11 mouse cellular contexts compared by ENCODE assay signal in the genomic region with DNA sequence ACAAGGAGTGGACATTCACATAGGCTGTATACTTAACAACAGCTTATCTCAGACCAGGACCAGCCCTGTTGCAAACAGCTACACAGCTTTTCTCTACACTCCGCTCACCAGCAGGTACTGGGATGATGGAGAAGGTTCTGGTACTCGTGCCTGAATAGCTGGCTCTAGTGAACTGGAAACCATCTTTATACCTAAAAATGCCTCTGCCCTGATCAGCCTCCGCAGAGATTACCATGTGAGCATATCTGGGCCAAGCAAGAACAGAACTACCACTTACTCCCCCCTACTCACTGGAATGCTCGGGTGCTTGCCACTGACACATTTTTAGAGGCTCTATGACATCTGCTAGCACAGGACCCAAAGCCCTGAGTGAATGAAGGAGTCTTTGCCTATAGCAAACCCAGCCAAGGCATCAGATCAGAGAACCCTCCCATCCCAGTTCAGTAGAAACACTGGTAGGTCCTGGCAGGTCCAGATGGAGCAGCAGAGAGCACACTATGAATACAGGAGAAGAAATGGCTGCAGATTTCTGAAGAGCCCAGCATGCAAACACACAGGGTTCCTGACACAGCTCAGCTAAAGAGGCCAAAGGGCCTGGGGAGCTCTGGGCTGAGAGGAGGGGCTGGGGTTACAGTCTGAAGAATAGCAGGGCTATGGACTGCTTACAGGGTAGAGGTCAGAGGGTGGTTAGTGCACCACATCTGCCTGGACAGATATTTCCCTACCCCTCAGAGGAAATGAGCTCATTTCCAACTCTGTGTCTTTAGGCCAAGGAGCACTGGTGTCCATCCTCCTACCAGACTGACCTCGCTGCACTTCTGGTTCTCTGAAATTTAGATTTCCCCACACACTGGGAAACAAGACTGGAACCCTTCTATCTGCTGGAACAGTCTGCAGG. TPM values are rescaled to one million over a fixed set of nuclear protein-coding genes. Genes with fewer than 3 reads are reported as not detected.
DNase-seq lines count a peak whose midpoint lies in the region; ATAC-seq and TF ChIP-seq lines count a peak whose summit lies in the region.
"Had no signal": no experiment of that assay in that cellular context is flagged by ENCODE, and none has a peak within 500 bp of the region (broad histone marks: within the 10 kb centered on the region; RNA-seq: fewer than 3 reads in every experiment).

No protein-coding gene starts in this region.

- ATAC-seq in cerebellum, adult (ENCODE audit: insufficient number of reproducible peaks, low FRiP score, low TSS enrichment) = peak; percentile 45; the same call in 1 of the 2 replicates
- 0 out of 2 replicates have a peak, but pooled peaks have one; percentile 27 for ATAC-seq in liver, embryonic 14.5 days (ENCODE audit: insufficient read depth)

- H3K9ac ChIP-seq in liver, embryonic 14.5 days (replicated peaks) = no peak overlapping the region

- peaks cover 7 to 17% of the 10 kb centered on the region in 2 experiments for H3K4me1 ChIP-seq in liver, embryonic 14.5 days (replicated peaks; ENCODE audit: control insufficient read depth in 2 of 2, insufficient read depth in 2 of 2, low read length in 1 of 2)

- no peaks in the 10 kb centered on the region for H3K36me3 ChIP-seq in liver, embryonic 14.5 days (replicated peaks; ENCODE audit: control insufficient read depth, insufficient read depth, low read depth)

- no peaks in the 10 kb centered on the region for H3K27me3 ChIP-seq in liver, embryonic 14.5 days (ENCODE audit: control insufficient read depth, insufficient read depth, low read length)

- 71% methylated on average over 5 of the region's 5 CpGs for WGBS in liver, embryonic 14.5 days (ENCODE audit: insufficient replicate concordance)

- H3K4me3 ChIP-seq in layer of hippocampus, adult 2 months = no peak overlapping the region
- H3K4me3 ChIP-seq in liver, embryonic 14.5 days (ENCODE audit: insufficient read depth in 1 of 2, low read depth in 2 of 2, low read length in 2 of 2) = no peak overlapping the region

- H3K27ac ChIP-seq in layer of hippocampus, adult 2 months = peak overlapping the region; percentile 82
- no peak overlapping the region for H3K27ac ChIP-seq in liver, embryonic 14.5 days

- TF ChIP-seq EP300 in liver, embryonic 14.5 days (IDR thresholded peaks at IDR 0.05; ENCODE audit: low read depth) = no peak

- H3K9me3 ChIP-seq in liver, embryonic 14.5 days (ENCODE audit: control insufficient read depth, low read length) = no peaks in the 10 kb centered on the region

- no peak for DNase-seq in cerebellum, adult 8-10 months
- DNase-seq in layer of hippocampus, adult 2 months (ENCODE audit: low spot score in 2 of 2) = no peak
- DNase-seq in layer of hippocampus, postnatal 14 days (ENCODE audit: low spot score in 2 of 2) = no peak
- peak; percentile 50 to 62 for DNase-seq in cerebellum, postnatal 25 days
- DNase-seq in liver, embryonic 14.5 days (ENCODE audit: low read depth in 3 of 3, low spot score in 3 of 3) = no peak
- DNase-seq in right cerebral cortex, postnatal 4 days = no peak
- DNase-seq in urinary bladder, postnatal 36 days (ENCODE audit: low spot score in 2 of 2) = no peak
- DNase-seq: B cell, adult 2 months; layer of hippocampus, adult 9-11 months; right cerebral cortex, postnatal 25 days had no signal

- TF ChIP-seq CTCF in layer of hippocampus, adult 2 months (conservative IDR thresholded peaks at IDR 0.05) = peak; percentile 64
- TF ChIP-seq CTCF in liver, embryonic 14.5 days (IDR thresholded peaks at IDR 0.05; ENCODE audit: low read depth) = 0 out of 2 replicates have a peak, but pooled peaks have one; percentile 10

- no peak overlapping the region for H3K4me2 ChIP-seq in liver, embryonic 14.5 days (ENCODE audit: low read depth)

RNA-seq across cellular contexts. Expression of a gene that starts 14.3 kb away (rescaled TPM):
- 10 to 100 TPM; 42.3 to 54.8 TPM for total RNA-seq in layer of hippocampus, adult 2 months (2021)
- total RNA-seq in layer of hippocampus, postnatal 14 days (2021) = 10 to 100 TPM; 26.4 to 27.2 TPM
- 12.9 and 14.7 TPM in 2 replicates for polyA plus RNA-seq in liver, embryonic 14.5 days (2012; rRNA removed)
- polyA plus RNA-seq in liver, embryonic 14.5 days (2014; fragmentation: Nextera tagmentation; extraction: Ambion mirVana) = 20.0 and 22.2 TPM in 2 replicates

RNA-seq across cellular contexts. Expression of a gene that starts 53.1 kb away (rescaled TPM):
- 10 to 100 TPM; 35.8 to 38.6 TPM for total RNA-seq in layer of hippocampus, adult 2 months (2021)
- 10 to 100 TPM; 30.8 to 36.3 TPM for total RNA-seq in layer of hippocampus, postnatal 14 days (2021)
- polyA plus RNA-seq in liver, embryonic 14.5 days (2012; rRNA removed) = 5.1 and 13.1 TPM in 2 replicates
- polyA plus RNA-seq in liver, embryonic 14.5 days (2014; fragmentation: Nextera tagmentation; extraction: Ambion mirVana) = 19.0 and 20.8 TPM in 2 replicates

RNA-seq across cellular contexts. Expression of a gene that starts 59.7 kb away (rescaled TPM):
- 10 to 100 TPM; 28.8 to 30.3 TPM for total RNA-seq in layer of hippocampus, adult 2 months (2021)
- 10 to 100 TPM; 26.4 to 29.6 TPM for total RNA-seq in layer of hippocampus, postnatal 14 days (2021)
- polyA plus RNA-seq in liver, embryonic 14.5 days (2012; rRNA removed) = 5.0 and 7.4 TPM in 2 replicates
- 10.7 and 11.7 TPM in 2 replicates for polyA plus RNA-seq in liver, embryonic 14.5 days (2014; fragmentation: Nextera tagmentation; extraction: Ambion mirVana)

Comparison
In these comparisons a context has a peak if more than half of its experiments do, and no peak if none do; other contexts are left out.
1. DNase-seq: peak in cerebellum, postnatal 25 days (2 of 2); none in cerebellum, adult 8-10 months (single experiment), layer of hippocampus, adult 2 months (0 of 2), layer of hippocampus, postnatal 14 days (0 of 2), liver, embryonic 14.5 days (0 of 3), right cerebral cortex, postnatal 4 days (single experiment) and urinary bladder, postnatal 36 days (0 of 2).